Mouse (Mus musculus): Measurements from ENCODE around the gene Sgca.

The Sgca gene

GRCm38 (mm10) chr11:94913302-94914090 lies 62.6 kb downstream of the Sgca start:
- DNase-seq (ENCODE audit: low spot score): no peak

Measured in left cerebral cortex, adult 11 months (tissue).